Mouse (Mus musculus) layer of hippocampus, adult 9-11 months (tissue): ENCODE results near the gene Tsen2.

Experiments used
- DNase-seq: peaks from one replicate; pipeline ENCODE4 v3.0.0; 2022

Gene Tsen2

DNA sequence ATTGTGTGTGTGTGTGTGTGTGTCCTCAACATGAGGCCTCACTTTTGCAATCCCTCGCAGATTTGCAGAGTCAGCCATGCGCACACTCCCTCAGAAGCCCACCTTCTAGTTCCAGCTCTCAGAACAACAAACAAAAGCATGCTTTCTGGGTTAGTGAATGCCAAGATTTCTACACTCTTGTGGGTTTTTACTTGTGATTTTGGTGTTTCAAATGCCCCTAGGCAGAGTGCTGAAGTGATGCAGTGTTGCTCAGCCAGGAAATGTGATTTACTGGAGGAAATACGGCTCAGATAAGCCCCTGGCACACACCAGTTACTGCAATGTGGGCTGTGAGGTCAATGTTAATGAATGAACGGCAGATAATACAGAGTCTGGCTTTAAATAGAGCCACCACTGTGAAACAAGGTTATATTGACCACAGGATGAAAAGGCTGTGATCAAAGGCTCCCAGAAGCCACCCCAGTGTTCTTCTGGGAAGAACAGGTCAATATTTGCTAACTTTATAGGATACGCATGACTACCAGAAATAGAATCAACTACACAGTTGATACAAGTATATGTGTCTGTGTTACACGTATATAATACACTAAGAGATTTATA, 2.7 kb upstream of the Tsen2 start:
- DNase-seq, result no peak

DNA sequence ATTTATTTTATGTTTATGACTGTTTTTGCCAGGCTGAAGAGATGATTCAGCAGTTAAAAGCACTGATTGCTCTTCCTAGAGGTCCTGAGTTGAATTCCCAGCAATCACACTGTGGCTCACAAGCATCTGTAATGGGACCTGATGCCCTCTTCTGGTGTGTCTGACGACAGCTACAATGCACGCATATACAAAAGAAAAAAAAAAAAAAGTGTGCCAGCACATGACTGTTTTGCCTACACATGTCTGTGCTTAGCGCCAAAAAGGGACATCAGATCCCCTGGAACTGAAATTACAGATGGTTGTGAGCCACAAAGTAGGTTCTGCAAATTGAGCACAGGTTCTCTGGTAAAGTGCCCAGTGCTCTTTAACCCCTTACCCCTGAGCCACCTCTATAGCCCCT, 2.1 kb upstream of the Tsen2 start:
- no peak for DNase-seq

DNA sequence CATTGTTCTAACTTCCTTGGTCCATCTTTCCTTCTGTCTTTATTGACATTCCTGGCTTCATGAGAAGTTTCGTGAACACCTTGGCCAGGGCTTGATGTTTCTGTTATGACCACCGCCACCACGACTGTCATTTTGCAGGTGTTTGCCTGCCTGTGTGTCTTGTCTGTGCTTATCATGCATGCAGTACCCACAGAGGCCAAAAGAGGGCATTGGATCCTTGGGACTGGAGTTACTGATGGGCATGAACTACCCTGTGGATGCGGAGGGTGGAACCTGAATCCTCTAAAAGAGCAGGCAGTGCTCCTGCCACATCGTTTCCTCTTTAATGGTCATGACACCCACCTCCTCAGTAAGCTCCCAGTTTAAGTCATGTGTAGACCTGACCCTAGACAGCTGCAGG, 1.8 kb downstream of the Tsen2 start:
- DNase-seq, result peak; percentile 44

DNA sequence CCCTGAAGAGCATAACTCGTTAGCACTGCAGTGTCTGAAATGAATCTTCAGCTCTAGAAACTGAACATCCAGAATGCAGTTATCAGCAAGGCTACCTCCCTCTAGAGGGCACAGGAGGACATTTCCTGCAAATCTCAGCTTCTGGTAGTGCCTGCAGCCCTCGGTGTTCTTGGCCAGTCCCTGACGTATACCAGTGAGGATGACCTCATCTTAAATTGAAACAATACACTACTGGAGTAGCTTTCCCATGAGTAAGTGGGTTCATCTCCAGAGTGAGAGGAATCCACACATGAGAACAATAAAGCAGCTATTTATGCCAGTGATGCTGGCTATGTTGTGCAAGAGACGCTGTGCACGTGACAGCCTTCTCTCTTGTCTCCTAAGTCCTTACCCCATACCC, 11.0 kb downstream of the Tsen2 start:
- DNase-seq, result no peak

DNA sequence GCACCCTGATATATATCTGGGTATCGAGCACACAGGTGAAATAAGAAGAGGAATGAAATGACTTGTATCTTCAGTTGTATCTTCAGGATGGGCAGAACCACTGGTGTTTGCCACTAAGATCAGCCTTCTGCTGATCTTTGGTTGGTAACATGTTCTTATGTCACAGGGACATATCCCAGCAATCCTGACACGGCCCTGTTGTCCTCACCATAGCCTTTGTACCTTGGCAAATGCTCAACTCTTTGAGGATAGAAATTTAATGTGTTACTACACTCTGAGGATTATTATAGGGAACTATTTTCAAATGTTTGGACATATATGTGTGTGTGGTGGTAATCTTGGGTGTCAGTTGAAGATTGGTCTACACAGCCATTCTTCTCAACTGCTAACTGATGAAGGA, 13.7 kb downstream of the Tsen2 start:
- no peak for DNase-seq

DNA sequence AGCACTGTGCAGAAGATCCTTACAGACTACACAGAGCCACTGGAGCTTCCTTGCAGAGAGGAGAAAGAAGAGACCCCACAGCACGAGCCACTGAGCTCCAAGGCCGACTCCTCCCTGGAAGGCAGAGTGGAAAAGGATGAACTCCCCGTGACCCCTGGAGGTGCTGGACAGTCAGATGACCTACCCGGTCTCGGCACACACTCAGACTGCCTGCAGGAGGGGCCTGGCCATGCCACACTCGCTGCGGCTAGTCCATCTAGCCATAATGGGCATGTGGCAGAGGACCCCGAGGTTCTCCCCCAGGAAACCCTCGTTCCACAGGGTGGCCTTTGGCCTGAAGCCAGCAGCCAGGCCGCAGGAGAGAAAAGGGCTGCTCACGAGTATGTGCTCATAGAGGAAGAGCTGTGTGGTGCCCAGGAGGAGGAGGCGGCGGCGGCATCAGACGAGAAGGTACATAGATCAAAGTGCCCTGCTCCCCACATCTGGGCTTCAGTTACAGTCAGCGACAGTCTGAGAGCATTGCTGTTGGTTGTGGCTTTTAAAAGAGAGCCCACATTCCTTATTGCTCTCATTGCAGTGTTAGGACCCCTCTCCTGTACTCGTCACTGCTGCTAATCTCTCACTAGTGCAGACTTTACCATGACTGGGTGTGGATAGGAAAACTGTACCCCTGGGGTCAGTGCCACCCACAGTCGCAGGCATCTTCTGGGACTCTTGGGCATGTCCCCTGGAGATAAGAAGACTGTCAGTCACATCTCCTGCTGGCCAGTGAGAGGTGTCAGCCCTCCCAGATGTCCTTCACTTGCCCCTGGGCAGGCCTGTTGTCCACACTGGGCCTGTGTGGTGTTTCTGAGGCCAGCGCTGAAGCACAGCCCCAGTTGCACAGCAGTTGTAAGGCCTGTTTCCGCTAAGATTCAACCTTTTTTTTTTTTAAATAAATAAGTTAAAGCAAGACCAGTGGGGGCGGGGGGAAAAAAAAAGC, 15.5 kb downstream of the Tsen2 start:
- DNase-seq, result no peak

DNA sequence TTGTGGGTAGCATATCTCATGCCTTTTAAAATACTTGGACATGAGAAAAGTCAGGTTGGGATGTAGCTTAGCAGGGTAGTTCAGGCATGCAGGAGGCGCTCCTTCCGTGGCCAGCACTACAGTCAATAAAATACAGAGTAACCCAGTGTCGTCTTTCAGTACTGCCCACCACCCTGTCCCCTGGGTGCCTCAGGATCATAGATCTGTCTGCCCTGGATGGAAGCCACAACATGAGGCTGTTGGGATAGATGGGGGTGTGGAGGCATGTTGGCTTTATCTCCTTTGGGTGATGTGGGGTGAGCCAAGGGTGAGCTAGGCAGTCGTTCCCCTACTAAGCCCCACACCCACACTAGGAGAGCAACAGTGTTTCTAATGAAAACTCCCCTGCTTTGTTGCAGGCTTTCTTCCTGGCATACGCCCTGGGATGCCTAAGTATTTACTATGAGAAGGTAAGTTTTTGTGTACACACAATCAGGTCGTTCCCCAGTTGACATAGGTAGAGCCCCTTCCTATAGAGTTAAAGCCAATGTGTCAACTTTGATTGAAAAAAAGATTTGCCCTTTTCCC, 21.1 kb downstream of the Tsen2 start:
- no peak for DNase-seq

DNA sequence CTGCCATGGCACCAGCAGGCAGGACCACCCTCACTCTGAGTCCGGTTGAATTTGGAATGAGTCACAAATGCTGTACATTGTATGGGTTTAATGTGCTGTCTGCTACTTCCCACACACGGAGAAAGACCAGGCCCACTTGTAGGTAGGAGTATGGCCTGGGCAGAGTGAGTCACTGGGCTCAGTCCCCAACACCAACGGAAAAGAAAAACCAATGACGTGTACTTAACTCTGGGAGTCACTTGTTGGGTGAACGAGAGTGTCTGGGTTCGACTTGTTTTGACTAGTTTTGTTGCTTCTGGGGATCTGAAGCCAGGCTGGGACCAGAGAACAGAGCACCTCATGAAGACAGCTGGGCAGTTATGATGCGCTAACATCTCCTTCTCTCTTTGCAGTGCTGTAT, 29.7 kb downstream of the Tsen2 start:
- DNase-seq, result no peak

DNA sequence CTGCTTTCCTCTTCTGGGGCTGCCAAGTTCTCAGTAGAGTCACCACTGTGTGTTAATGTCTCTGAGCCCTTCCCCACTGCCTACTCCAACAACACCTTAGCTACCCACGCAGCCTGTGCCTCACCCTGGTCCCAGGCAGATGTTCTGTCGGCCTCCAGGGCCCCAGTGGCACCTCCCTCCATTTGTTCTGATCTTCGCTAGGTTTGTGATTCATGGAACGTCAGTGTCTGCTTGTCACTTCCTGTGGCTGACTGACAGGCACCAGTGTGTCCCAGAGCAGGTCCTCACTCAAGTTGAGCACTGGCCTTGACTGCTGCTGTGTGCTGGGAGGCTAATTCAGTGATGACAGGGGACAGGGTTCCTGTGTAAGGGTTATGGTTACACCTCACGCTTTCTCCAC, 32.9 kb downstream of the Tsen2 start:
- DNase-seq, result no peak

DNA sequence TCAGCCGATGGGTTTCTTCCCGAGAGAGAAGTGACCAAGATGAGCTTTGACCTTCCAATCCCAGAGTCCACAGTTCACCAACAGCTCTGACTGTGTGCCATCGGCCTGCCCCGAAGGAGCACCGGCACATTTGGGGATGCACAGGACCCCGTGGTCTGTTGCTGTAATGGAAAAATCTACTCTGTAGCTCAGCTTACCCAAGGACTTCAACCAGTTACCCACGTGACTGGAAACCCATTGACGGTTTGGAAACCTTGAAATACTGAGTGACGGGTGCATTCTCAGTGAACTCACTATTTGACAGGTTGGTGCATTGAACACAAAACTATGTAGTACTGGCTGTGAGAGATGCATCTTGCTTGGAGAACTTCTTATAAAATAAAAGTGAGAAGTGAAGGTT, 33.5 kb downstream of the Tsen2 start:
- DNase-seq, result no peak

DNA sequence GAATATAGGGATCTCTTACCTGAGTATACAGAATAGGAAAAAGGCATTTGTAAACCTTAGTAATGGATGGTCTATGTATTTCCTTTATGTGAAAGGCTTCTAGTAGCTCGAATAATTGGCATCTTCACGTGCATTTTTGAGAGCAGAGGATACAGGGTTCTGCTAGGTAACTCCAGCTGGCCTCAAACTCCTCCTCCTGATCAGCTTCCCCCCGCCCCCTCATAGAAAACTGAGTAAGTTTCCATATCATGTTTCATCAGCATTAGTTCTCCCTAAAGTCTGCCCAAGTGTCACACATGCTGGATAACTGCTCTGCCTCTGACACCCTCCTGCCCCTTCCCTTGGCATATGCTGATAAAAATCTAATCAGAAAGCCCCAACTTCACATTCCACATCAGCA, 36.3 kb downstream of the Tsen2 start:
- no peak for DNase-seq

DNA sequence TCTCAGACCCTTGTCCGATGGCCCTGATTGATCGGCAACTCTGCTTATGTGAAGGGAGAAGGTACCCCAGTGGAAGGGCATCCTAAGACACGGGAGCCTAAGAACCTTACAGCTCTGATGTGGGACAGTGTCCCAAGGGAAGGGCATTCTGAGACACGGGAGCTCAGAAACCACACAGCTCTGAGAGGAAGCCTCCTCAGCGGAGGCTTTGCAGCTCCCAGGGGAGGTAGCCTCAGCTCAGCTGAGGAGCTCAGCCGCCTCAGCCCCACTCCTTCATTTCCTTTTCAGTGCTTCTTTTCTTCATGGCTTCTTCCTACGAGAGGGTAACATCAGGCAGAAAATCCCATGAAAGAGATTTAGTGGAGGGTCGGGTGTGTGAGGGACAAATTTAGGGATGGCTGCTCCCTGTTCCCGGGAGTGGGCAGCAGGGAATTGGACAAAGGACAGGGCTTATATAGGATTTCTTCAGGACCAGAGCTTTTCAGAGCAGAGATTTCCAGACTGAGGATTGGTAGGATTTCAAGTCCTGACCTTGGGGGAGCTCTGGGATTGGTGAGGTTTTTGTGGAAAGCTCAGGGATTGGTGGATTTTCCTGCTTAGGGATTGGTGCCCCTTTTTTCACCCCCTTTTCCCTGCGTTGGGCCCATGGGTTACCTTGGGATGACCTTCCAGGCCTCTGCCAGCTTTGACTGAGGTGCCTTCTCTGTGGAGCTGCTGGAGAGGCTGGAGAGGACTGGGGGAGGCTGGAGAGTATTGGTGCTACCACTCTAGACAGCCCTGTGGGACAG, 38.1 kb downstream of the Tsen2 start:
- DNase-seq, result no peak

DNA sequence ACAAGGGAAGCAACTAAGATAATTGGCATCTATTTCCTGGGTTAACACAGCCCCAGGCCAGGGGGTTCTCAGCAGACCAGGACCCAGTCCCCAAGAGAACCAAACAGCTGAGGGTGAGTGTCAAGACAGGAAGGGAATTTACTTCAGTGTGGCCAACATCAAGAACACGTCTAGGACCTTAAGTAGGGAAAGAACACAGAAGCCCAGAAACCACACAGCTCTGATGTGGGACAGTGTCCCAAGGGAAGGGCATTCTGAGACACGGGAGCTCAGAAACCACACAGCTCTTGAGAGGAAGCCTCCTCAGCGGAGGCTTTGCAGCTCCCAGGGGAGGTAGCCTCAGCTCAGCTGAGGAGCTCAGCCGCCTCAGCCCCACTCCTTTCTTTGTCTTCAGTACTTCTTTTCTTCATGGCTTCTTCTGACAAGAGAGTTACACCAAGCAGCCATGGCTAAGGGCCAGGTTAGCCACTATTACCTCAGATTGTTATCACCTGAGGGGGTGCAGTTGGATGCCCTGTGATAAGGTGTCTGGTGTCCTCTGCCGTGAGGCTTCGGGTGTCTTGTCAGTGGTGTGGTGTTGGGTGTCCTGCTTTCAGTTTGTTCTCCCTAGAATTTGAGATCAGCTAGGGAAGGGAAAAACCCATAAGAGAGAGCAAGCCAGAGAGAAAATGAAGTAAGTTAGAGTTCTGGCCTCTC, 39.1 kb downstream of the Tsen2 start:
- DNase-seq, result no peak

DNA sequence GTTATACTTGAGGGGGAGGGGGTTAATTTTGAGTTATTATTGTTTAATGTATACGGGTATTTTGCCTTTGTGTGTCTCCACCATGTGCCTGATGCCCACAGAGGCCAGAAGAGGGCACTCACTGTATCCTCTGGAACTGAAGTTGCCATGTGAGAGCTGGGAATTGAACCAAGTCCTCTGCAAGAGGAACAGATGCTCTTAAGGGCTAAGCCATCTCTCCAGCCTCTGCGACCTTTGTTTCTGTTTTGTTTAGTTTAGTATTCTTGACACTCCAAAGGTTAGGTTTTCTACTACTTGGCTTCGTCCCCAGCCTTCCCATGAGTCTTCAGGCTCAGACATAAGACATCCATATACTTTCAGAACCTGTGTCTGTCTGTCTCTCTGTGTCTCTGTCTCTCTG, 39.7 kb downstream of the Tsen2 start:
- no peak for DNase-seq

DNA sequence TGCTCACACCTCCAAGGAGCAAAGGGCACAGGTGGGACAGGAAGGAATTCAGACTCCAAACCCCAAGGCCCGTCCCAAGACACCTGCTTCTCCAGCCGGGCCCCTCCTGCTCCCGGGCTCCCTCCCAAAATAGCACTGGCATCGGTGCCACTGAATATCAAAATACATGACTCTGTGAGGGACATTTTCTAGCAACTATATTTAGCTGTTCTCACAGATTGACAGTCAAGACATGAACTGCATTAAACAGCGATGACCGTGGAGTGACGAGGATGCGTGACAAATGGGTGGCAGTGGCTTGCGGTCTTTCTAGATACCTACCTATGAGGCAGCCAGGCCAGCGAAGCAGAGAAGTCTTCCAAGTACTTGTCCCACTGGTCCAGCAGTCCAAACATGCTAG, 41.9 kb downstream of the Tsen2 start:
- no peak for DNase-seq

DNA sequence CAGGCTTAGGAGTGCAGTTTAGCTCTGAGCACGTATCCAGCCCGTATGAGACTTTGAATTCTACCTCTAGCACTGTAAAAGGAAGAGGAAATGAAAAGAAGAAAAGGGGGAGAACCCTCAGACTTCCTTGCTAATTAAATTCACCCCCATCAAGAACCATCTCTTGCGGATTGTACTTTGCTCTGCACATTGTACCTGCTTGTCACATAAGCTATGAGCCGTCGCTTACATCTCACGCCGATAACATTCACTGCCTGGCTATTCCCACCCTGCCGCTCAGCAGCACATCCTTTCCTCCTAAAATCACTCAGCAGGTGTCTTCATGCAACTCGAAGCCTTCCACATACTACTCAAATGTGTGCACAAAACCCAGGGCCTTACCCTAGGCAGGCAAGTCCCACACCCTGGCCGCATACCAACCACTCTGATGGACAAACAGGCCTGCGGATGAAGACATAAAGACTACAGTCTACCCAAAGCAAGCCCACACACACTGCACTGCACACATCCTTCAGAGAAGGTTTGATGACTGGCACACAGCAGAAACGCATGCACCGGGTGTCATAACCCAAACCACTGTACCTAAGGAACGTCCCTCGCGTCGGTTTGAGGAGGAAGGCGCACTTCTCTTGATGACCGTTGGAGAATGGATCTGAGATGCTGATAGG, 47.4 kb downstream of the Tsen2 start:
- no peak for DNase-seq

DNA sequence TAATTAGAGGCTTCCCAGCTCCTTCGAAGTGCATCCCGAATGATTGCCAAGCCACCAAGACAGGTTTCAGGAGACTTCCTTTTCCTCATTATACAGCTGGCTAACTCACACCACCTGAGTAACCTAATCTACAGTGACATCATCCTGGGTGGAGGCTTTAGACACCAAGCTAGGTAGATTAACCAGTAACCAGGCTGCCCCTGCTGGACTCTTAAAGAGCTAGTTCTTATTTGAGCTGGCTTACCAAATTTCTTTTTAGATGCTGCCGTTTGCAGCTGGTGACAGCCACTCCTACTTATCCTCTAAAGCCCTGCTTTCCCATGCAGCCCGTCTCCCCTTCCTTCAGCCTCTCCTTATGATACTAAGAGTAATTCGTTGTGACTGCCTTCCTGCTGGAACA, 48.0 kb downstream of the Tsen2 start, which contains the start of gene Mkrn2os:
Mkrn2os (minus strand) TSS at position 119 of the 400 bp plus-strand sequence.
- no peak for DNase-seq

DNA sequence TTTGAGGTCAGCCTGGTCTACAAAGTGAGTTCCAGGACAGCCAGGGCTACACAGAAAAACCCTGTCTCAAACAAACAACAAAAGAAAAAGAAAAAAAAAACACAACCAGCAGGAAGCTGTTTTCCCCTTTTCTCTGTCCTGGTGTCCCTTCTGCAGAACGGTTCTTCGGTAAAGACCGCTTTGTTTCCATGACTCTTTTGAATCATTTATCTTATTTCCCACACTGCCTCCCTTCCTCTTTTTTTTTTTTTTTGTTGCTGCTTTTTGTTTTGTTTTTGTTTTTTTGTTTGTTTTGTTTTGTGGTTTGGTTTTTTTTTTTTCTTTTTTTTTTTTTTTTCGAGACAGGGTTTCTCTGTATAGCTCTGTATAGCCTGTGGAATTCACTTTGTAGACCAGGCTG, 48.8 kb downstream of the Tsen2 start:
- DNase-seq, result no peak

DNA sequence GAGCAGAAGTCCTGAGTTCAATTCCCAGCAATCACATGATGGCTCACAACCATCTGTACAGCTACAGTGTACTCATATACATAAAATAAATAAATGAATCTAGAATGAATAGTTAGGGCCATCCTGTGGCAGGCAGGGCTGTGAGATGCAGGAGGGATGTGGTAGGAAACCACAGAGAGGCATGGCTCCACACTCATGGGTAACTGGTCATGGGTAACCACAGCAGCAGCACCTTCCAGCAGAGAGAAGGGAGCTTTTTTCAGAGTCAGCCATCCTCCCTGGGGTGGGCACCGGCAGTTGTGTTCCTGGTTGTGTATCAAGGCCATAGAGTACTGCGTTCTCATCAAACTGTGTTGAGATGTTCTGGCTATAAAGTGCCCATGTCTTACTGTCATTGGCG, 50.0 kb downstream of the Tsen2 start:
- DNase-seq, result no peak

DNA sequence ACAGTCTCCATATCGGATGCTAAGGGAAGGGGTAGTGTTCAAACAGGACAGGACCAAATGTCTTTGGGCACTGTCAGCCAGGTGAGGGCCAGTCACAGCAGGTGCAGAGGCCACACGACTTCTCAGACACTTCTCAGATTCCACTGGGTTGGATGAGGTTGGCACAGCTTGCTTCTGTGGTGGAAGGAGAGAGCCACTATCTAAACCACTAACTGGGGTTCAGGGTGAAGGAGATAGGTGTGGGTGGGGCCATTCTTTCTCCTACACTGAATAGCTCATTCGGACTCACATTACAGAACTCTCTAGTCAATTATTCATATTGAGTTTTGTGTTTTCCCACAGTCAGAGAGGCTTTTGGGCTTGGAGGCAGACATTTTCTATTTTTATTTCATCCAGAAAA, 51.2 kb downstream of the Tsen2 start:
- DNase-seq, result no peak

DNA sequence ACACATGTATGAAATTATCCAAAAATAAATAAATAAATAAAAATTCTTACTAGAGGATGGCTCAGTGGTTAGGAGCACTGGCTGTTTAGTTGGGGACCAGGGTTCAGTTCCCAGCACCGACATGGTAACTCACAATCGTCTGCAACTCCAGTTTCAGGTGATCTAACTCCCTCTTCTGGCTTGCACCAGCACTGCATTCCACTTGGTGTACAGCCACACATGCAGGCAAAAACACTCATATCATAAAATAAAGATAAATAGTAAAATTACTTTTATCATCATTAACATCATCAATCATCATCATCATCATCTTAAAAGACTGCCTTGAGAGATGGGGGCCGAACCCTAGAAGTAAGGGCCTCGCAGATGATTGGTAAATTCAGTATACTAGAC, 56.9 kb downstream of the Tsen2 start:
- no peak for DNase-seq
